Mouse (Mus musculus): Measurements from ENCODE around the gene Pdcd2l. TPM values are rescaled to one million over a fixed set of nuclear protein-coding genes. Genes with fewer than 3 reads are reported as not detected.

Gene Pdcd2l
- polyA plus RNA-seq, 1 experiment, result 15.2 TPM

GRCm38 (mm10) chr7:34224308-34224707 is 27.8 kb upstream of the Pdcd2l start:
- peaks cover 32% of the 10 kb centered on the region for H3K4me1 ChIP-seq (ENCODE audit: control insufficient read depth, insufficient read depth, insufficient read length, low read length)
- no peak overlapping the region for H3K4me3 ChIP-seq (ENCODE audit: low read depth, low read length)
- H3K27me3 ChIP-seq (ENCODE audit: control insufficient read depth, insufficient read depth, low read length), result no peaks in the 10 kb centered on the region
- peaks cover 73% of the 10 kb centered on the region for H3K36me3 ChIP-seq (ENCODE audit: control insufficient read depth, insufficient read depth, low read length)
- H3K27ac ChIP-seq (ENCODE audit: insufficient read depth, low read depth, low read length), result no peak overlapping the region
- TF ChIP-seq CTCF (IDR thresholded peaks at IDR 0.05; ENCODE audit: extremely low read depth, insufficient read length, insufficient replicate concordance, low read depth, low read length), result no peak
- no peak for TF ChIP-seq POLR2A (IDR thresholded peaks at IDR 0.05; ENCODE audit: low read depth, low read length)
- WGBS, result 67% methylated on average over 6 of the region's 6 CpGs

DNA sequence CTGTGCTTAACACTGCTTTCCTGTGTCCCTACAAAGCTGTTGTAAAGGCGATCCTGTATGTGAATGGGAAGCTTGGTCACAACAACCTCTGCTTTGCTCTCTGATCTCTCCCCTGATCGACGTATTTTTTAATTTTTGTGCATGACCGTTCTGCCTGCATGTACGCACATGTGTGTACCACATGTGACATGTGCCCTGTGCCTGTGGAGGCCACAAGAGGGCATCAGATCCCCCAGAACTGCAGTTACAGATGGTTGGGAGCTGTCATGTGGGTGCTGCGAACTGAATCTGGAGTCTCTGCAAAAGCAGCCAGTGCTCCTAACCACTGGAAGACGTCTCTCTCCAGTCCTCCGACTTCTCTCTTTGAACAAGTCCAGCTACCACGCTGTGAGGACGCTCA is 25.9 kb upstream of the Pdcd2l start:
- Histone ChIP-seq H3K27ac (ENCODE audit: insufficient read depth, low read depth, low read length) (no peak overlapping the region), H3K36me3 (ENCODE audit: control insufficient read depth, insufficient read depth, low read length) (peaks cover 80% of the 10 kb centered on the region), H3K4me1 (ENCODE audit: control insufficient read depth, insufficient read depth, insufficient read length, low read length) (peaks cover 34% of the 10 kb centered on the region; the same call in 1 of the 2 replicates), H3K4me3 (ENCODE audit: low read depth, low read length) (no peak overlapping the region), H3K27me3 (ENCODE audit: control insufficient read depth, insufficient read depth, low read length) (no peaks in the 10 kb centered on the region)
- WGBS, result 97% methylated on average over 10 of the region's 10 CpGs
- TF ChIP-seq CTCF (IDR thresholded peaks at IDR 0.05; ENCODE audit: extremely low read depth, insufficient read length, insufficient replicate concordance, low read depth, low read length) (no peak), POLR2A (IDR thresholded peaks at IDR 0.05; ENCODE audit: low read depth, low read length) (no peak)

GRCm38 (mm10) chr7:34221594-34222250 is 25.3 kb upstream of the Pdcd2l start:
- Histone ChIP-seq H3K4me3 (ENCODE audit: low read depth, low read length) (no peak overlapping the region), H3K27me3 (ENCODE audit: control insufficient read depth, insufficient read depth, low read length) (no peaks in the 10 kb centered on the region), H3K27ac (ENCODE audit: insufficient read depth, low read depth, low read length) (no peak overlapping the region), H3K4me1 (ENCODE audit: control insufficient read depth, insufficient read depth, insufficient read length, low read length) (peaks cover 28% of the 10 kb centered on the region; the same call in 1 of the 2 replicates), H3K36me3 (ENCODE audit: control insufficient read depth, insufficient read depth, low read length) (peaks cover 77% of the 10 kb centered on the region)
- no peak for TF ChIP-seq CTCF (IDR thresholded peaks at IDR 0.05; ENCODE audit: extremely low read depth, insufficient read length, insufficient replicate concordance, low read depth, low read length)
- no peak for TF ChIP-seq POLR2A (IDR thresholded peaks at IDR 0.05; ENCODE audit: low read depth, low read length)
- 79% methylated on average over 9 of the region's 9 CpGs for WGBS

DNA sequence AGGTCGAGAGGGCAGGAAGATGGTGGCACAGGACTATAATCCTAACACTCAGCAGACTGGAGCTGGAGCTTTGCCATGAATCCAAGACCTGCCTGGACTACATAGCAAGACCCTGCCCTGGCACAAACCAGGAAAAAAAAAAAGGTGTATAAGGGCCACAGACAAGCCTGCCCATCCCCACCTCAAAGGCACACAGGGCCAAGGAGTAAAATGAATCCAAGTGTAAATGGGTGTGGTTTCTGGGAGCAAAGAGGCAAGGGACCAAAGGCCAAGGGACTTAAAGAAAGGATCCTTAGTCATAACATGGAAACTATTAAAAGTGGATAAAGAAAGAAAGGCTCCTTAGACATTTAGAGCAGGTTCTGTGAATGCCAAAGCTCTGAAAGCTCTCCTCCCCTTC is 22.0 kb upstream of the Pdcd2l start:
- Histone ChIP-seq H3K36me3 (ENCODE audit: control insufficient read depth, insufficient read depth, low read length) (peaks cover 71% of the 10 kb centered on the region), H3K4me3 (ENCODE audit: low read depth, low read length) (no peak overlapping the region), H3K4me1 (ENCODE audit: control insufficient read depth, insufficient read depth, insufficient read length, low read length) (peaks cover 39% of the 10 kb centered on the region), H3K27me3 (ENCODE audit: control insufficient read depth, insufficient read depth, low read length) (no peaks in the 10 kb centered on the region), H3K27ac (ENCODE audit: insufficient read depth, low read depth, low read length) (peak overlapping the region; percentile 92)
- WGBS, result 62% methylated on average over 1 of the region's 1 CpGs
- TF ChIP-seq POLR2A (IDR thresholded peaks at IDR 0.05; ENCODE audit: low read depth, low read length) (no peak), CTCF (IDR thresholded peaks at IDR 0.05; ENCODE audit: extremely low read depth, insufficient read length, insufficient replicate concordance, low read depth, low read length) (no peak)

- Histone ChIP-seq H3K4me3 (ENCODE audit: low read depth, low read length) (no peak overlapping the region), H3K36me3 (ENCODE audit: control insufficient read depth, insufficient read depth, low read length) (peaks cover 71% of the 10 kb centered on the region), H3K27ac (ENCODE audit: insufficient read depth, low read depth, low read length) (peak overlapping the region; percentile 58; the same call in 1 of the 2 replicates), H3K27me3 (ENCODE audit: control insufficient read depth, insufficient read depth, low read length) (no peaks in the 10 kb centered on the region), H3K4me1 (ENCODE audit: control insufficient read depth, insufficient read depth, insufficient read length, low read length) (peaks cover 46% of the 10 kb centered on the region)
- TF ChIP-seq CTCF (IDR thresholded peaks at IDR 0.05; ENCODE audit: extremely low read depth, insufficient read length, insufficient replicate concordance, low read depth, low read length), result no peak
- no peak for TF ChIP-seq POLR2A (IDR thresholded peaks at IDR 0.05; ENCODE audit: low read depth, low read length)
- 91% methylated on average over 10 of the region's 10 CpGs for WGBS
Measured at GRCm38 (mm10) chr7:34216474-34216873, 20.0 kb upstream of the Pdcd2l start.

DNA sequence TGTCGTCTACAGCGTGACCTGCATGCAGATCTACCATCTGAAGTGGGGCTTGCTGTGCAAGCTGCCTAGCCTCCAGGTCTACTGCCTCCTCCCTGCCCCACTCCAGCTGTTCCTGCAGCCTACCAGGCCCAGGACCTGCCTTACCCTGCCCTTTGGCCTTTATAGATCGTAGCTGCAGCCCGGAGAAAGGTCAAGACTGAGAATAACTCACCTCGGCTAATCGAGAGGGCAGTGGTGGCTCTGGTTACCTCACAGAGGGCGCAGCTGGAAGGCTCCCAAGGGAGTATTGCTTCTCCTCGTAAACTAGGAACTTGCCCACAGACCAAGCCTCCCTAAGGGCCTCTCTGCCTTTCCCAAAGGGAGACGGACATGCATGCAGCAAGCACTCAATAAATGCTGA is 19.0 kb upstream of the Pdcd2l start:
- H3K36me3 ChIP-seq (ENCODE audit: control insufficient read depth, insufficient read depth, low read length), result peaks cover 73% of the 10 kb centered on the region
- no peaks in the 10 kb centered on the region for H3K27me3 ChIP-seq (ENCODE audit: control insufficient read depth, insufficient read depth, low read length)
- TF ChIP-seq POLR2A (IDR thresholded peaks at IDR 0.05; ENCODE audit: low read depth, low read length) (no peak), CTCF (IDR thresholded peaks at IDR 0.05; ENCODE audit: extremely low read depth, insufficient read length, insufficient replicate concordance, low read depth, low read length) (no peak)
- H3K27ac ChIP-seq (ENCODE audit: insufficient read depth, low read depth, low read length), result peak overlapping the region; percentile 58
- WGBS, result 53% methylated on average over 9 of the region's 9 CpGs
- peaks cover 46% of the 10 kb centered on the region for H3K4me1 ChIP-seq (ENCODE audit: control insufficient read depth, insufficient read depth, insufficient read length, low read length)
- H3K4me3 ChIP-seq (ENCODE audit: low read depth, low read length), result no peak overlapping the region

DNA sequence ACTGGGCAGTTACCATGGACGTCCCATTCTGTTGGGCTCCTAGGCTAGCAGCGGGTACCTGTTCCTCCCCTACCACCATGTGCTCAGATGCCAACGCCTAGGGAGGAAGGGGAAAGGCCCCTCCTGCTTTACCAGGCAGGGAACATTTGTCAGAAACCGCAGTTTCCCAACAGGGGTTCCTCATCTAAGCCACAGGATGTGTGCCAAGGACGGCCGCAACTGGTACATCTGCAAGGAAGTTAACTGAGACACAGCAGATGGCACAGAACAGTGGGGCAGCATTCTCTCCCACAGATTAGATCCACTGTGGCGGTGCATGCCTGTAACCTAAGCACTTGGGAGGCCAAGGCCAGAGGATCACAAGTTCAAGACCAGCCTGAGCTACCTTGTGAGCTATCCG is 18.2 kb upstream of the Pdcd2l start:
- WGBS, result 86% methylated on average over 8 of the region's 8 CpGs
- Histone ChIP-seq H3K27me3 (ENCODE audit: control insufficient read depth, insufficient read depth, low read length) (no peaks in the 10 kb centered on the region), H3K4me3 (ENCODE audit: low read depth, low read length) (no peak overlapping the region), H3K4me1 (ENCODE audit: control insufficient read depth, insufficient read depth, insufficient read length, low read length) (peaks cover 46% of the 10 kb centered on the region), H3K27ac (ENCODE audit: insufficient read depth, low read depth, low read length) (no peak overlapping the region; the same call in 1 of the 2 replicates), H3K36me3 (ENCODE audit: control insufficient read depth, insufficient read depth, low read length) (peaks cover 72% of the 10 kb centered on the region)
- TF ChIP-seq CTCF (IDR thresholded peaks at IDR 0.05; ENCODE audit: extremely low read depth, insufficient read length, insufficient replicate concordance, low read depth, low read length), result no peak
- TF ChIP-seq POLR2A (IDR thresholded peaks at IDR 0.05; ENCODE audit: low read depth, low read length), result no peak
